Mouse (Mus musculus) bone marrow, adult 2 months (tissue): ENCODE measurements at regions not wholly inside any gene's neighbourhood (a gene's known extent, or its start where the extent isn't known, plus 50 kb on each side); places are given as distances from the start of the nearest gene placed in this dataset.

Experiments
- H3K27ac ChIP-seq: fragments of 200-500 bp; 2 replicates; pipeline ENCODE4 v1.5.1; 2012; ENCODE audit warnings: low read depth, mild to moderate bottlenecking, control low read depth, inconsistent platforms, low read length; ENCODE audit not compliant: control insufficient read depth, poor library complexity, insufficient read depth
- H3K4me1 ChIP-seq: fragments of 200-500 bp; 2 replicates; pipeline ENCODE4 v1.6.1; 2011; ENCODE audit warnings: low read length; ENCODE audit not compliant: control insufficient read depth, insufficient read depth
- H3K4me3 ChIP-seq: fragments of 200-500 bp; replicated peaks from 2 replicates; pipeline ENCODE3; 2011; ENCODE audit warnings: mild to moderate bottlenecking, low read depth, low read length, control low read depth; ENCODE audit not compliant: control insufficient read depth
- CTCF ChIP-seq: fragments of 200-500 bp; IDR thresholded peaks from 2 replicates; pipeline ENCODE4 v1.5.1; 2011; ENCODE audit warnings: low read length, control low read depth; ENCODE audit not compliant: control insufficient read depth, insufficient read depth
- POLR2A ChIP-seq: fragments of 200-500 bp; IDR thresholded peaks from 2 replicates; pipeline ENCODE4 v1.6.1; 2011; ENCODE audit warnings: low read depth, mild to moderate bottlenecking, control low read depth, low read length, borderline replicate concordance; ENCODE audit not compliant: control insufficient read depth
- WGBS: fragments of 180-500 bp; shearing (Covaris S2); methylation state at CpG from one replicate; pipeline ENCODE4 v1.1.7; 2018; 5-methylcytosine and 5-hydroxymethylcytosine counted together

DNA sequence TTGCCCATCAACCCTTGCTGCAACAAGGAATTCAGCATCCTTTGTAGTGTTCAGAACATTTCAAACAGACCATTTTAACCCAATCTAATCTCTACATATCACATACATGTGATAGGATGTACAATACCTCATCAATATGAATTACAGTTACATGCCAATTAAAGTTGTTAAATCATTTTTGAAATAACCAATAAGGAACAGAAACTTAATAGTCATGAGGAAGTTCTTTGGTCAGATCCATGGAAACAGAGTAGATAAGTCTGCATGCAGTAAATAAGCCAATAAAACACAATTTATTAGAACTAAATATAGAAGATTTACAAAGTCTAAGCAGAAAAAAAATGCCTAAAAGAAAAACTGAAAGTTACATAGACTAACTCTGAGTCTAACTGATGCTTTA lies 136.9 kb upstream of the Rap2b start:
- TF ChIP-seq CTCF (no peak), POLR2A (no peak)
- Histone ChIP-seq H3K27ac (no peak overlapping the region), H3K4me3 (no peak overlapping the region)

GRCm38 (mm10) chr3:61225054-61225453 lies 136.4 kb upstream of the Rap2b start:
- H3K4me1 ChIP-seq = no peaks in the 10 kb centered on the region; the same call in 1 of the 2 replicates
- H3K4me3 ChIP-seq = no peak overlapping the region
- TF ChIP-seq CTCF (no peak), POLR2A (no peak)
- H3K27ac ChIP-seq = no peak overlapping the region

More for the DNA sequence above, 136.9 kb upstream of the Rap2b start:
- H3K4me1 ChIP-seq = no peaks in the 10 kb centered on the region; the same call in 1 of the 2 replicates

- 5% methylated on average over 5 of the region's 5 CpGs for WGBS
- TF ChIP-seq POLR2A (no peak), CTCF (no peak)
These were observed 120.1 kb upstream of the Rap2b start for GRCm38 (mm10) chr3:61241380-61241779.

GRCm38 (mm10) chr3:61243876-61244527 lies 117.4 kb upstream of the Rap2b start:
- Histone ChIP-seq H3K4me1 (no peaks in the 10 kb centered on the region), H3K27ac (no peak overlapping the region), H3K4me3 (no peak overlapping the region)
- 21% methylated on average over 6 of the region's 6 CpGs for WGBS
- TF ChIP-seq POLR2A = no peak
- no peak for TF ChIP-seq CTCF

More at GRCm38 (mm10) chr3:61241380-61241779, 120.1 kb upstream of the Rap2b start:
- no peak overlapping the region for H3K27ac ChIP-seq
- H3K4me1 ChIP-seq = no peaks in the 10 kb centered on the region
- H3K4me3 ChIP-seq = no peak overlapping the region

DNA sequence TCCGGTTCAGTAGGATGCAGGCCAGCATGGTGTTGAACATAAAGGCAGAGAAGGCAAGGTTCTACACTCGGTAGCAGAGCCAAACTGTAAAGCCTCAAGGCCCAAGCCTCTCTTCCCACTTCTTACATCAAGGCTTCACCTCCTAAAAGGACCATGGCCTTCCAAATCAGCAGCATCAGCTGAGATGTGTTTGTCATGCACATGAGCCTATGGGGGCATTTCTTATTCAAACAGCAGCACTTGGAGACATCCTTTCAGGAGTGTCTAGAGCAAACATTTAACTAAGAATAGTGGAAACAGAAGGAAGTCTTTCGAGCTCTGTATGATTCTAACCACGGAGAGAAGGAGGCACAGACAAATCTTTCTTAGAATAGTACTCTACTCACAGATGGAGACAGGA lies 115.0 kb upstream of the Rap2b start:
- no peak overlapping the region for H3K4me3 ChIP-seq
- WGBS = 70% methylated on average over 4 of the region's 4 CpGs
- no peak overlapping the region for H3K27ac ChIP-seq
- H3K4me1 ChIP-seq = no peaks in the 10 kb centered on the region
- TF ChIP-seq CTCF = no peak
- no peak for TF ChIP-seq POLR2A

DNA sequence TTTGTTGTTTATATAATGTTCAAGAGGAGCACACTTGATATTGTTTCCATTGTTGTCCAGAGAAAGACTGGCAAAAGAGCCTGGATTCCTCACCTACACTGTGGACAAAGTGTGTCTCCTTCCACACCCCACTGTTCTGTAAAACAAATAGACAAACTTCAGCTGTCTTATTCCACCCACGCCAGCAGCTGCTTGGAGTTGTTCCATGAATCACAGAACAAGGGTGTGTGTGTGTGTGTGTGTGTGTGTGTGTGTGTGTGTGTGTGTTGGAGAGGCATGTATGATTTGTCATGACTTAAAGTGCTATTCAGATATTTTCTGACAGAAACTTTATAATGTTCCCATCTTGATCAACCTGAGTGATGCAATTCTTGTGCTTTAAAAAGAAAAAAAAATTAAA lies 114.1 kb upstream of the Rap2b start:
- 68% methylated on average over 1 of the region's 1 CpGs for WGBS
- Histone ChIP-seq H3K27ac (no peak overlapping the region), H3K4me3 (no peak overlapping the region), H3K4me1 (no peaks in the 10 kb centered on the region)
- no peak for TF ChIP-seq CTCF
- no peak for TF ChIP-seq POLR2A

DNA sequence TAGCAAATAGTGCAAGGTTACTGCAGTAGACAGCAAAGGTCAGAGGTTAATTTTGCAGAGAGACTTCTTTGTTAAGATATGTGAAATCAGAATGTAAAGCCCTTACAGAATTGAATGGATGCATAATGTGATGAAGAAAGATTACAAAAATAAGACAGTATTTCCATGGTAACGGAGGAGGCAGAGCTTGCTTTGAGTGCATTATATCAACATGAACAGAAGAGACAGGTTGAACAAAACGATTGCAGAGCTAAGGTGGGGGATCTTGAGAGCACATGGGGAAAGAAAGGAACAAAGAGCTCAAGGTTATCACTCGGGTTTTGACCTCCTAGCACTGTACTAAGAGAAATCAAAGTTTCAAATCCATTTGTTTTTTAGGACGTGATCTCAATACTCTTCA lies 106.2 kb upstream of the Rap2b start:
- Histone ChIP-seq H3K4me1 (no peaks in the 10 kb centered on the region), H3K27ac (no peak overlapping the region), H3K4me3 (no peak overlapping the region)
- WGBS = 68% methylated on average over 4 of the region's 4 CpGs
- TF ChIP-seq POLR2A (no peak), CTCF (no peak)

- 83% methylated on average over 2 of the region's 2 CpGs for WGBS
- no peaks in the 10 kb centered on the region for H3K4me1 ChIP-seq
- no peak overlapping the region for H3K27ac ChIP-seq
- no peak for TF ChIP-seq POLR2A
- TF ChIP-seq CTCF = no peak
- no peak overlapping the region for H3K4me3 ChIP-seq
These were observed 105.8 kb upstream of the Rap2b start for GRCm38 (mm10) chr3:61255643-61256042.
